Mouse (Mus musculus): ENCODE measurements around the gene Olfr1246. TPM values are rescaled to one million over a fixed set of nuclear protein-coding genes. Genes with fewer than 3 reads are reported as not detected.
"Not testable (repeated sequence)": the region's sequence is repeated elsewhere in the genome, so short reads cannot be mapped to it uniquely, and the experiment has no call there.

The Olfr1246 gene
- polyA plus RNA-seq (2014; fragmentation: Nextera tagmentation; extraction: Ambion mirVana): not detected in 2 replicates

GRCm38 (mm10) chr2:89593057-89593456 is at the start of gene Olfr1246:
Gene Olfr1246 (minus strand): TSS chr2:89593157.
- Histone ChIP-seq H3K9me3 (ENCODE audit: control insufficient read depth, low read length) (no peaks in the 10 kb centered on the region), H3K4me1 (replicated peaks; ENCODE audit: control insufficient read depth, insufficient read depth, low read length) (no peaks in the 10 kb centered on the region), H3K9ac (ENCODE audit: low read depth, low read length) (no peak within 1 kb of the TSS), H3K4me2 (no peak within 1 kb of the TSS), H3K27ac (ENCODE audit: low read depth, low read length) (no peak within 1 kb of the TSS), H3K4me3 (ENCODE audit: low read depth, low read length) (no peak within 1 kb of the TSS), H3K36me3 (ENCODE audit: control insufficient read depth, insufficient read depth, low read length) (no peaks in the 10 kb centered on the region), H3K27me3 (replicated peaks; ENCODE audit: control insufficient read depth, insufficient read depth, low read length) (no peaks in the 10 kb centered on the region)
- WGBS: 66% methylated on average over 2 of the region's 2 CpGs
- ATAC-seq (replicated peaks; ENCODE audit: low FRiP score): no peak
- DNase-seq (ENCODE audit: low spot score): no peak

- Histone ChIP-seq H3K9ac (ENCODE audit: low read depth, low read length) (no peak within 1 kb of the TSS), H3K4me3 (ENCODE audit: low read depth, low read length) (no peak within 1 kb of the TSS), H3K36me3 (ENCODE audit: control insufficient read depth, insufficient read depth, low read length) (no peaks in the 10 kb centered on the region), H3K4me1 (replicated peaks; ENCODE audit: control insufficient read depth, insufficient read depth, low read length) (no peaks in the 10 kb centered on the region), H3K27me3 (replicated peaks; ENCODE audit: control insufficient read depth, insufficient read depth, low read length) (no peaks in the 10 kb centered on the region), H3K27ac (ENCODE audit: low read depth, low read length) (no peak within 1 kb of the TSS), H3K4me2 (no peak within 1 kb of the TSS), H3K9me3 (ENCODE audit: control insufficient read depth, low read length) (no peaks in the 10 kb centered on the region)
- no peak for DNase-seq (ENCODE audit: low spot score)
- no peak for ATAC-seq (replicated peaks; ENCODE audit: low FRiP score)
- 90% methylated on average over 2 of the region's 2 CpGs for WGBS
Observed at GRCm38 (mm10) chr2:89634883-89635282, 41.9 kb upstream of the Olfr1246 start, which contains the start of gene Olfr1249. Gene Olfr1249 (minus strand): TSS chr2:89634983.

- not testable (repeated sequence) for ATAC-seq (replicated peaks; ENCODE audit: low FRiP score); H3K4me3 ChIP-seq (ENCODE audit: low read depth, low read length); H3K9ac ChIP-seq (ENCODE audit: low read depth, low read length); H3K27me3 ChIP-seq (replicated peaks; ENCODE audit: control insufficient read depth, insufficient read depth, low read length); H3K36me3 ChIP-seq (ENCODE audit: control insufficient read depth, insufficient read depth, low read length); H3K4me2 ChIP-seq; H3K27ac ChIP-seq (ENCODE audit: low read depth, low read length); H3K4me1 ChIP-seq (replicated peaks; ENCODE audit: control insufficient read depth, insufficient read depth, low read length); DNase-seq (ENCODE audit: low spot score); H3K9me3 ChIP-seq (ENCODE audit: control insufficient read depth, low read length)
- 85% methylated on average over 1 of the region's 1 CpGs for WGBS
Observed at GRCm38 (mm10) chr2:89618145-89618544, 25.2 kb upstream of the Olfr1246 start, which contains the start of gene Olfr1248. Gene Olfr1248 (minus strand): TSS chr2:89618245.

GRCm38 (mm10) chr2:89614030-89614429 is 21.1 kb upstream of the Olfr1246 start, which contains the start of gene Olfr1247:
Gene Olfr1247 (minus strand): TSS chr2:89614130.
- no peaks in the 10 kb centered on the region for H3K4me1 ChIP-seq (replicated peaks; ENCODE audit: control insufficient read depth, insufficient read depth, low read length)
- no peaks in the 10 kb centered on the region for H3K27me3 ChIP-seq (replicated peaks; ENCODE audit: control insufficient read depth, insufficient read depth, low read length)
- H3K4me2 ChIP-seq: no peak within 1 kb of the TSS
- no peak for DNase-seq (ENCODE audit: low spot score)
- no peak within 1 kb of the TSS for H3K27ac ChIP-seq (ENCODE audit: low read depth, low read length)
- no peaks in the 10 kb centered on the region for H3K36me3 ChIP-seq (ENCODE audit: control insufficient read depth, insufficient read depth, low read length)
- H3K4me3 ChIP-seq (ENCODE audit: low read depth, low read length): no peak within 1 kb of the TSS
- no peak for ATAC-seq (replicated peaks; ENCODE audit: low FRiP score)
- H3K9ac ChIP-seq (ENCODE audit: low read depth, low read length): no peak within 1 kb of the TSS
- WGBS: 86% methylated on average over 2 of the region's 2 CpGs
- no peaks in the 10 kb centered on the region for H3K9me3 ChIP-seq (ENCODE audit: control insufficient read depth, low read length)

GRCm38 (mm10) chr2:89578347-89578746 is 14.6 kb downstream of the Olfr1246 start, which contains the start of gene Olfr1245:
Gene Olfr1245 (minus strand): TSS chr2:89578447.
- 76% methylated on average over 1 of the region's 1 CpGs for WGBS
- H3K4me1 ChIP-seq (replicated peaks; ENCODE audit: control insufficient read depth, insufficient read depth, low read length): no peaks in the 10 kb centered on the region
- ATAC-seq (replicated peaks; ENCODE audit: low FRiP score) (no peak), DNase-seq (ENCODE audit: low spot score) (no peak)
- H3K27ac ChIP-seq (ENCODE audit: low read depth, low read length): no peak within 1 kb of the TSS
- H3K27me3 ChIP-seq (replicated peaks; ENCODE audit: control insufficient read depth, insufficient read depth, low read length): no peaks in the 10 kb centered on the region
- H3K4me2 ChIP-seq: no peak within 1 kb of the TSS
- H3K4me3 ChIP-seq (ENCODE audit: low read depth, low read length): no peak within 1 kb of the TSS
- no peak within 1 kb of the TSS for H3K9ac ChIP-seq (ENCODE audit: low read depth, low read length)
- H3K36me3 ChIP-seq (ENCODE audit: control insufficient read depth, insufficient read depth, low read length): no peaks in the 10 kb centered on the region
- H3K9me3 ChIP-seq (ENCODE audit: control insufficient read depth, low read length): no peaks in the 10 kb centered on the region

GRCm38 (mm10) chr2:89562706-89563105 is 30.3 kb downstream of the Olfr1246 start:
- not testable (repeated sequence) for H3K4me3 ChIP-seq (ENCODE audit: low read depth, low read length); H3K27ac ChIP-seq (ENCODE audit: low read depth, low read length); DNase-seq (ENCODE audit: low spot score); H3K27me3 ChIP-seq (replicated peaks; ENCODE audit: control insufficient read depth, insufficient read depth, low read length); H3K9me3 ChIP-seq (ENCODE audit: control insufficient read depth, low read length); H3K4me2 ChIP-seq; H3K36me3 ChIP-seq (ENCODE audit: control insufficient read depth, insufficient read depth, low read length); ATAC-seq (replicated peaks; ENCODE audit: low FRiP score); H3K4me1 ChIP-seq (replicated peaks; ENCODE audit: control insufficient read depth, insufficient read depth, low read length); H3K9ac ChIP-seq (ENCODE audit: low read depth, low read length)
- WGBS: 59% methylated on average over 2 of the region's 2 CpGs

- H3K4me1 ChIP-seq (replicated peaks; ENCODE audit: control insufficient read depth, insufficient read depth, low read length): no peaks in the 10 kb centered on the region
- WGBS: 60% methylated on average over 2 of the region's 2 CpGs
- H3K36me3 ChIP-seq (ENCODE audit: control insufficient read depth, insufficient read depth, low read length): no peaks in the 10 kb centered on the region
- no peak overlapping the region for H3K27ac ChIP-seq (ENCODE audit: low read depth, low read length)
- no peaks in the 10 kb centered on the region for H3K27me3 ChIP-seq (replicated peaks; ENCODE audit: control insufficient read depth, insufficient read depth, low read length)
- H3K9me3 ChIP-seq (ENCODE audit: control insufficient read depth, low read length): no peaks in the 10 kb centered on the region
- ATAC-seq (replicated peaks; ENCODE audit: low FRiP score) (no peak), DNase-seq (ENCODE audit: low spot score) (no peak)
- no peak overlapping the region for H3K9ac ChIP-seq (ENCODE audit: low read depth, low read length)
- no peak overlapping the region for H3K4me3 ChIP-seq (ENCODE audit: low read depth, low read length)
- no peak overlapping the region for H3K4me2 ChIP-seq
Observed at GRCm38 (mm10) chr2:89544516-89544915, 48.4 kb downstream of the Olfr1246 start.

- Histone ChIP-seq H3K9ac (ENCODE audit: low read depth, low read length) (no peak overlapping the region), H3K27ac (ENCODE audit: low read depth, low read length) (no peak overlapping the region), H3K4me2 (no peak overlapping the region), H3K4me1 (replicated peaks; ENCODE audit: control insufficient read depth, insufficient read depth, low read length) (no peaks in the 10 kb centered on the region), H3K9me3 (ENCODE audit: control insufficient read depth, low read length) (no peaks in the 10 kb centered on the region), H3K27me3 (replicated peaks; ENCODE audit: control insufficient read depth, insufficient read depth, low read length) (no peaks in the 10 kb centered on the region), H3K4me3 (ENCODE audit: low read depth, low read length) (no peak overlapping the region), H3K36me3 (ENCODE audit: control insufficient read depth, insufficient read depth, low read length) (no peaks in the 10 kb centered on the region)
- no peak for ATAC-seq (replicated peaks; ENCODE audit: low FRiP score)
- no peak for DNase-seq (ENCODE audit: low spot score)
- 54% methylated on average over 1 of the region's 1 CpGs for WGBS
Observed at GRCm38 (mm10) chr2:89539923-89540322, 53.0 kb downstream of the Olfr1246 start.
